Mouse (Mus musculus): ENCODE measurements around the gene Ephx3. TPM values are rescaled to one million over a fixed set of nuclear protein-coding genes. Genes with fewer than 3 reads are reported as not detected.

Gene Ephx3
- polyA plus RNA-seq, 1 experiment from 2014 or later, result not detected

GRCm38 (mm10) chr17:32165803-32166595 is 23.4 kb downstream of the Ephx3 start:
- peak; percentile 93 for DNase-seq (ENCODE audit: low spot score)
- no peaks in the 10 kb centered on the region for H3K9me3 ChIP-seq (replicated peaks)
- under 1% methylated on average over 39 of the region's 43 CpGs for WGBS
- peaks cover 16% of the 10 kb centered on the region for H3K36me3 ChIP-seq
- peak overlapping the region; percentile 96 for H3K27ac ChIP-seq
- H3K27me3 ChIP-seq (ENCODE audit: low read depth, poor library complexity, severe bottlenecking), result peaks cover 20% of the 10 kb centered on the region
- H3K4me3 ChIP-seq, result peak overlapping the region; percentile 84
- H3K4me1 ChIP-seq, result peaks cover 55% of the 10 kb centered on the region

- peak; percentile 87 for DNase-seq (ENCODE audit: low spot score)
- H3K36me3 ChIP-seq, result peaks cover 22% of the 10 kb centered on the region
- H3K4me3 ChIP-seq, result peak overlapping the region; percentile 84
- H3K27me3 ChIP-seq (ENCODE audit: low read depth, poor library complexity, severe bottlenecking), result peaks cover 20% of the 10 kb centered on the region
- H3K27ac ChIP-seq, result peak overlapping the region; percentile 96
- peaks cover 55% of the 10 kb centered on the region for H3K4me1 ChIP-seq
- H3K9me3 ChIP-seq (replicated peaks), result no peaks in the 10 kb centered on the region
- 8% methylated on average over 9 of the region's 9 CpGs for WGBS
Observed at GRCm38 (mm10) chr17:32165266-32165802, 24.0 kb downstream of the Ephx3 start.

GRCm38 (mm10) chr17:32164780-32165179 is 24.6 kb downstream of the Ephx3 start:
- no peaks in the 10 kb centered on the region for H3K9me3 ChIP-seq (replicated peaks)
- H3K27me3 ChIP-seq (ENCODE audit: low read depth, poor library complexity, severe bottlenecking), result peaks cover 20% of the 10 kb centered on the region
- H3K4me3 ChIP-seq, result peak overlapping the region; percentile 84
- H3K36me3 ChIP-seq, result peaks cover 26% of the 10 kb centered on the region
- no peak for DNase-seq (ENCODE audit: low spot score)
- H3K27ac ChIP-seq, result peak overlapping the region; percentile 12; the same call in 1 of the 2 replicates
- peaks cover 55% of the 10 kb centered on the region for H3K4me1 ChIP-seq

- H3K9me3 ChIP-seq (replicated peaks), result no peaks in the 10 kb centered on the region
- H3K27me3 ChIP-seq (ENCODE audit: low read depth, poor library complexity, severe bottlenecking), result peaks cover 20% of the 10 kb centered on the region
- no peak for DNase-seq (ENCODE audit: low spot score)
- peaks cover 33% of the 10 kb centered on the region for H3K36me3 ChIP-seq
- H3K27ac ChIP-seq, result peak overlapping the region; percentile 12; the same call in 1 of the 2 replicates
- H3K4me1 ChIP-seq, result peaks cover 55% of the 10 kb centered on the region
- 0 out of 2 replicates have a peak overlapping the region, but pooled peaks have one; percentile 12 for H3K4me3 ChIP-seq
- WGBS, result 76% methylated on average over 6 of the region's 6 CpGs
Observed at GRCm38 (mm10) chr17:32163910-32164650, 25.3 kb downstream of the Ephx3 start.

- peak; percentile 84 for DNase-seq (ENCODE audit: low spot score)
- Histone ChIP-seq H3K36me3 (peaks cover 51% of the 10 kb centered on the region), H3K4me3 (peak overlapping the region; percentile 52), H3K4me1 (peaks cover 47% of the 10 kb centered on the region), H3K27ac (peak overlapping the region; percentile 65; the same call in 1 of the 2 replicates), H3K9me3 (replicated peaks) (no peaks in the 10 kb centered on the region), H3K27me3 (ENCODE audit: low read depth, poor library complexity, severe bottlenecking) (peaks cover 20% of the 10 kb centered on the region)
- 2% methylated on average over 58 of the region's 58 CpGs for WGBS
Observed at GRCm38 (mm10) chr17:32162112-32162850, 27.1 kb downstream of the Ephx3 start.

- Histone ChIP-seq H3K9me3 (replicated peaks) (no peaks in the 10 kb centered on the region), H3K36me3 (peaks cover 63% of the 10 kb centered on the region), H3K27me3 (ENCODE audit: low read depth, poor library complexity, severe bottlenecking) (peaks cover 20% of the 10 kb centered on the region), H3K27ac (no peak overlapping the region), H3K4me3 (no peak overlapping the region), H3K4me1 (peaks cover 38% of the 10 kb centered on the region)
- DNase-seq (ENCODE audit: low spot score), result no peak
- WGBS, result 93% methylated on average over 4 of the region's 4 CpGs
Observed at GRCm38 (mm10) chr17:32160882-32161281, 28.5 kb downstream of the Ephx3 start.

- Histone ChIP-seq H3K27ac (no peak overlapping the region), H3K9me3 (replicated peaks) (no peaks in the 10 kb centered on the region), H3K4me1 (peaks cover 19% of the 10 kb centered on the region), H3K36me3 (peaks cover 78% of the 10 kb centered on the region), H3K27me3 (ENCODE audit: low read depth, poor library complexity, severe bottlenecking) (peaks cover 15% of the 10 kb centered on the region), H3K4me3 (no peak overlapping the region)
- no peak for DNase-seq (ENCODE audit: low spot score)
- 94% methylated on average over 13 of the region's 13 CpGs for WGBS
Observed at GRCm38 (mm10) chr17:32158841-32159240, 30.5 kb downstream of the Ephx3 start.

GRCm38 (mm10) chr17:32146718-32147117 is 42.6 kb downstream of the Ephx3 start:
- no peak overlapping the region for H3K27ac ChIP-seq
- H3K36me3 ChIP-seq, result peaks cover 99% of the 10 kb centered on the region
- no peak for DNase-seq (ENCODE audit: low spot score)
- 92% methylated on average over 8 of the region's 8 CpGs for WGBS
- no peak overlapping the region for H3K4me3 ChIP-seq
- 0 out of 2 replicates have a peak, but pooled peaks cover 4% of the 10 kb centered on the region for H3K27me3 ChIP-seq (ENCODE audit: low read depth, poor library complexity, severe bottlenecking)
- H3K9me3 ChIP-seq (replicated peaks), result no peaks in the 10 kb centered on the region
- H3K4me1 ChIP-seq, result peaks cover 4% of the 10 kb centered on the region

- Histone ChIP-seq H3K9me3 (replicated peaks) (no peaks in the 10 kb centered on the region), H3K36me3 (peaks cover 99% of the 10 kb centered on the region), H3K27me3 (ENCODE audit: low read depth, poor library complexity, severe bottlenecking) (0 out of 2 replicates have a peak, but pooled peaks cover 4% of the 10 kb centered on the region), H3K4me1 (peaks cover 4% of the 10 kb centered on the region), H3K4me3 (peak overlapping the region; percentile 26; the same call in 1 of the 2 replicates), H3K27ac (peak overlapping the region; percentile 56; the same call in 1 of the 2 replicates)
- peak; percentile 86 for DNase-seq (ENCODE audit: low spot score)
- WGBS, result 27% methylated on average over 39 of the region's 39 CpGs
Observed at GRCm38 (mm10) chr17:32142907-32143854, 46.2 kb downstream of the Ephx3 start.

GRCm38 (mm10) chr17:32142234-32142633 is 47.1 kb downstream of the Ephx3 start:
- Histone ChIP-seq H3K4me3 (no peak overlapping the region), H3K36me3 (peaks cover 99% of the 10 kb centered on the region), H3K9me3 (replicated peaks) (no peaks in the 10 kb centered on the region), H3K4me1 (peaks cover 4% of the 10 kb centered on the region), H3K27ac (no peak overlapping the region), H3K27me3 (ENCODE audit: low read depth, poor library complexity, severe bottlenecking) (0 out of 2 replicates have a peak, but pooled peaks cover 4% of the 10 kb centered on the region)
- WGBS, result 98% methylated on average over 1 of the region's 1 CpGs
- no peak for DNase-seq (ENCODE audit: low spot score)
